Mouse (Mus musculus) forebrain, embryonic 15.5 days (tissue): Measurements from ENCODE around the gene Stk40. TPM values are rescaled to one million over a fixed set of nuclear protein-coding genes. Genes with fewer than 3 reads are reported as not detected.

Experiments
- ATAC-seq: fragments of 200-750 bp; cut with Nextera tagmentation; replicated peaks from 2 replicates; pipeline ENCODE4 v1.8.0; 2017; ENCODE audit warnings: mild to moderate bottlenecking, moderate TSS enrichment, moderate library complexity
- H3K27ac ChIP-seq: fragments of 300-500 bp; sonication (generic); replicated peaks from 2 replicates; pipeline ENCODE4 v1.5.1; 2015; ENCODE audit warnings: mild to moderate bottlenecking, inconsistent platforms
- H3K27me3 ChIP-seq: fragments of 300-500 bp; sonication (generic); 2 replicates; pipeline ENCODE4 v1.6.1; 2015; ENCODE audit warnings: inconsistent platforms
- H3K36me3 ChIP-seq: fragments of 300-500 bp; sonication (generic); 2 replicates; pipeline ENCODE4 v1.6.1; 2015; ENCODE audit warnings: mild to moderate bottlenecking, inconsistent platforms
- H3K4me1 ChIP-seq: fragments of 300-500 bp; sonication (generic); 2 replicates; pipeline ENCODE4 v1.6.1; 2015; ENCODE audit warnings: inconsistent platforms
- H3K4me2 ChIP-seq: fragments of 300-500 bp; sonication (generic); replicated peaks from 2 replicates; pipeline ENCODE4 v1.6.1; 2015; ENCODE audit warnings: mild to moderate bottlenecking, inconsistent platforms
- H3K4me3 ChIP-seq: fragments of 300-500 bp; sonication (generic); 2 replicates; pipeline ENCODE4 v1.5.1; 2015; ENCODE audit warnings: mild to moderate bottlenecking, inconsistent platforms
- H3K9ac ChIP-seq: fragments of 300-500 bp; sonication (generic); replicated peaks from 2 replicates; pipeline ENCODE4 v1.6.1; 2015; ENCODE audit warnings: mild to moderate bottlenecking, inconsistent platforms
- H3K9me3 ChIP-seq: fragments of 300-500 bp; sonication (generic); 2 replicates; pipeline ENCODE4 v1.6.1; 2016; ENCODE audit warnings: inconsistent platforms
- WGBS: fragments of 180-500 bp; shearing (Covaris S2); methylation state at CpG from one replicate; pipeline ENCODE4 v1.1.7; 2015; ENCODE audit warnings: mixed read lengths; 5-methylcytosine and 5-hydroxymethylcytosine counted together
- polyA plus RNA-seq: library from polyadenylated mRNA; unstranded; fragments of >200 nt; fragmentation: Nextera tagmentation; extraction: Ambion mirVana; gene quantifications from 2 replicates; pipeline ENCODE4 v1.2.1, GENCODE M21; 2015

Stk40 gene
- polyA plus RNA-seq: 35.3 and 35.4 TPM in 2 replicates

- Histone ChIP-seq H3K9me3 (no peaks in the 10 kb centered on the region), H3K36me3 (no peaks in the 10 kb centered on the region), H3K27me3 (no peaks in the 10 kb centered on the region), H3K4me1 (peaks cover 69% of the 10 kb centered on the region), H3K4me2 (peak within 1 kb of the TSS; percentile 93), H3K27ac (peak within 1 kb of the TSS; percentile 80), H3K9ac (peak within 1 kb of the TSS; percentile 80), H3K4me3 (peak within 1 kb of the TSS; percentile 84)
- WGBS: under 1% methylated on average over 34 of the region's 34 CpGs
- peak; percentile 97 for ATAC-seq
These were observed at the start of gene Stk40 for GRCm38 (mm10) chr4:126103590-126104068. Stk40 (plus strand) TSS chr4:126103957.

- no peaks in the 10 kb centered on the region for H3K9me3 ChIP-seq
- ATAC-seq: no peak
- H3K9ac ChIP-seq: peak overlapping the region; percentile 63
- H3K27me3 ChIP-seq: no peaks in the 10 kb centered on the region
- 13% methylated on average over 19 of the region's 19 CpGs for WGBS
- peaks cover 20% of the 10 kb centered on the region for H3K4me1 ChIP-seq
- peak overlapping the region; percentile 89 for H3K4me2 ChIP-seq
- H3K4me3 ChIP-seq: peak overlapping the region; percentile 69
- H3K27ac ChIP-seq: no peak overlapping the region
- H3K36me3 ChIP-seq: peaks cover 23% of the 10 kb centered on the region
These were observed 46.3 kb upstream of the Stk40 start for GRCm38 (mm10) chr4:126057207-126058133.

- WGBS: under 1% methylated on average over 57 of the region's 57 CpGs
- Histone ChIP-seq H3K27ac (peak within 1 kb of the TSS; percentile 59; the same call in 1 of the 2 replicates), H3K4me1 (peaks cover 20% of the 10 kb centered on the region)
These were observed 45.4 kb upstream of the Stk40 start, which contains the start of gene Oscp1 for GRCm38 (mm10) chr4:126058134-126058996. Oscp1 (plus strand) TSS chr4:126058565.

GRCm38 (mm10) chr4:126058997-126059362 lies 44.8 kb upstream of the Stk40 start:
- 27% methylated on average over 9 of the region's 9 CpGs for WGBS
- Histone ChIP-seq H3K9ac (peak overlapping the region; percentile 63), H3K4me1 (peaks cover 20% of the 10 kb centered on the region), H3K4me3 (peak overlapping the region; percentile 69), H3K9me3 (no peaks in the 10 kb centered on the region), H3K27me3 (no peaks in the 10 kb centered on the region), H3K4me2 (peak overlapping the region; percentile 89), H3K27ac (peak overlapping the region; percentile 59; the same call in 1 of the 2 replicates), H3K36me3 (peaks cover 19% of the 10 kb centered on the region)
- ATAC-seq: no peak

More at GRCm38 (mm10) chr4:126058134-126058996, 45.4 kb upstream of the Stk40 start, which contains the start of gene Oscp1:
- Histone ChIP-seq H3K4me3 (peak within 1 kb of the TSS; percentile 69), H3K9ac (peak within 1 kb of the TSS; percentile 63), H3K9me3 (no peaks in the 10 kb centered on the region), H3K27me3 (no peaks in the 10 kb centered on the region), H3K36me3 (peaks cover 22% of the 10 kb centered on the region), H3K4me2 (peak within 1 kb of the TSS; percentile 89)
- ATAC-seq: peak; percentile 99

GRCm38 (mm10) chr4:126062856-126063255 lies 40.9 kb upstream of the Stk40 start:
- peaks cover 23% of the 10 kb centered on the region for H3K4me1 ChIP-seq
- H3K9me3 ChIP-seq: no peaks in the 10 kb centered on the region
- H3K36me3 ChIP-seq: no peaks in the 10 kb centered on the region
- ATAC-seq: no peak
- H3K27me3 ChIP-seq: no peaks in the 10 kb centered on the region
- 38% methylated on average over 1 of the region's 1 CpGs for WGBS
- no peak overlapping the region for H3K4me3 ChIP-seq
- no peak overlapping the region for H3K4me2 ChIP-seq
- H3K27ac ChIP-seq: no peak overlapping the region
- H3K9ac ChIP-seq: no peak overlapping the region

GRCm38 (mm10) chr4:126065241-126065640 lies 38.5 kb upstream of the Stk40 start:
- Histone ChIP-seq H3K9me3 (no peaks in the 10 kb centered on the region), H3K4me2 (no peak overlapping the region), H3K4me3 (no peak overlapping the region), H3K4me1 (peaks cover 15% of the 10 kb centered on the region), H3K9ac (no peak overlapping the region), H3K27ac (no peak overlapping the region), H3K27me3 (no peaks in the 10 kb centered on the region), H3K36me3 (no peaks in the 10 kb centered on the region)
- 86% methylated on average over 7 of the region's 7 CpGs for WGBS
- ATAC-seq: no peak

- Histone ChIP-seq H3K36me3 (no peaks in the 10 kb centered on the region), H3K27me3 (no peaks in the 10 kb centered on the region), H3K9ac (no peak overlapping the region), H3K4me2 (0 out of 2 replicates have a peak overlapping the region, but pooled peaks have one; percentile 10), H3K9me3 (no peaks in the 10 kb centered on the region), H3K4me3 (no peak overlapping the region), H3K4me1 (peaks cover 15% of the 10 kb centered on the region), H3K27ac (peak overlapping the region; percentile 72)
- 0 out of 2 replicates have a peak, but pooled peaks have one; percentile 11 for ATAC-seq
- 48% methylated on average over 15 of the region's 15 CpGs for WGBS
These were observed 36.2 kb upstream of the Stk40 start for GRCm38 (mm10) chr4:126067401-126068077.

GRCm38 (mm10) chr4:126068842-126069241 lies 34.9 kb upstream of the Stk40 start:
- no peaks in the 10 kb centered on the region for H3K36me3 ChIP-seq
- no peak overlapping the region for H3K9ac ChIP-seq
- H3K4me2 ChIP-seq: no peak overlapping the region
- H3K4me1 ChIP-seq: peaks cover 15% of the 10 kb centered on the region
- H3K4me3 ChIP-seq: no peak overlapping the region
- H3K9me3 ChIP-seq: no peaks in the 10 kb centered on the region
- H3K27me3 ChIP-seq: no peaks in the 10 kb centered on the region
- ATAC-seq: no peak
- WGBS: 86% methylated on average over 6 of the region's 6 CpGs
- no peak overlapping the region for H3K27ac ChIP-seq

GRCm38 (mm10) chr4:126077833-126078232 lies 25.9 kb upstream of the Stk40 start:
- Histone ChIP-seq H3K9ac (no peak overlapping the region), H3K36me3 (peaks cover 3% of the 10 kb centered on the region; the same call in 1 of the 2 replicates), H3K4me1 (no peaks in the 10 kb centered on the region), H3K4me3 (no peak overlapping the region), H3K27me3 (no peaks in the 10 kb centered on the region), H3K27ac (no peak overlapping the region), H3K9me3 (no peaks in the 10 kb centered on the region), H3K4me2 (no peak overlapping the region)
- WGBS: 83% methylated on average over 6 of the region's 6 CpGs
- ATAC-seq: no peak

- H3K36me3 ChIP-seq: peaks cover 3% of the 10 kb centered on the region; the same call in 1 of the 2 replicates
- ATAC-seq: no peak
- 83% methylated on average over 4 of the region's 4 CpGs for WGBS
These were observed 24.5 kb upstream of the Stk40 start for GRCm38 (mm10) chr4:126079266-126079665.

GRCm38 (mm10) chr4:126081601-126082000 lies 22.2 kb upstream of the Stk40 start:
- Histone ChIP-seq H3K27me3 (no peaks in the 10 kb centered on the region), H3K36me3 (no peaks in the 10 kb centered on the region), H3K4me3 (no peak overlapping the region), H3K9me3 (no peaks in the 10 kb centered on the region), H3K9ac (no peak overlapping the region), H3K4me2 (no peak overlapping the region), H3K27ac (no peak overlapping the region), H3K4me1 (no peaks in the 10 kb centered on the region; the same call in 1 of the 2 replicates)
- 95% methylated on average over 1 of the region's 1 CpGs for WGBS
- no peak for ATAC-seq

More at GRCm38 (mm10) chr4:126079266-126079665, 24.5 kb upstream of the Stk40 start:
- no peaks in the 10 kb centered on the region for H3K27me3 ChIP-seq
- no peak overlapping the region for H3K4me2 ChIP-seq
- no peak overlapping the region for H3K9ac ChIP-seq
- no peak overlapping the region for H3K27ac ChIP-seq
- no peaks in the 10 kb centered on the region for H3K4me1 ChIP-seq
- no peaks in the 10 kb centered on the region for H3K9me3 ChIP-seq
- no peak overlapping the region for H3K4me3 ChIP-seq
